Mouse (Mus musculus): ENCODE measurements around the gene Helz2.

GRCm38 (mm10) chr2:181224994-181225393, 16.8 kb downstream of the Helz2 start:
- TF ChIP-seq CTCF (IDR thresholded peaks at IDR 0.05; ENCODE audit: control insufficient read depth, insufficient read depth, low read length) (no peak), POLR2A (IDR thresholded peaks at IDR 0.05; ENCODE audit: borderline replicate concordance, control insufficient read depth, low read depth, low read length) (no peak)

Data from bone marrow, adult 2 months (tissue).